Mouse (Mus musculus) common myeloid progenitor, adult 5-6 weeks (primary cell): ENCODE measurements around the gene Thoc7. TPM values are rescaled to one million over a fixed set of nuclear protein-coding genes. Genes with fewer than 3 reads are reported as not detected.
"Not testable (repeated sequence)": the region's sequence is repeated elsewhere in the genome, so short reads cannot be mapped to it uniquely, and the experiment has no call there.

Experiments
- ATAC-seq: replicated peaks from 2 replicates; pipeline ENCODE4 v1.8.0; 2016; ENCODE audit warnings: low read depth, mild to moderate bottlenecking, moderate TSS enrichment, inconsistent platforms; ENCODE audit not compliant: poor library complexity, severe bottlenecking
- total RNA-seq: library from RNA; stranded (forward); fragments of 200-1000, 187-1606 nt; gene quantifications from 2 replicates; pipeline ENCODE4 v1.2.3, GENCODE M21; 2017

Gene Thoc7
- 254 and 263 TPM in 2 replicates for total RNA-seq

- ATAC-seq: peak; percentile 41
These were observed at the start of gene Thoc7, which contains the start of gene Atxn7 for GRCm38 (mm10) chr14:13961401-13962112. Gene Thoc7, minus strand, starts transcription at chr14:13961852. Gene Atxn7, plus strand, starts transcription at chr14:13961440.

DNA sequence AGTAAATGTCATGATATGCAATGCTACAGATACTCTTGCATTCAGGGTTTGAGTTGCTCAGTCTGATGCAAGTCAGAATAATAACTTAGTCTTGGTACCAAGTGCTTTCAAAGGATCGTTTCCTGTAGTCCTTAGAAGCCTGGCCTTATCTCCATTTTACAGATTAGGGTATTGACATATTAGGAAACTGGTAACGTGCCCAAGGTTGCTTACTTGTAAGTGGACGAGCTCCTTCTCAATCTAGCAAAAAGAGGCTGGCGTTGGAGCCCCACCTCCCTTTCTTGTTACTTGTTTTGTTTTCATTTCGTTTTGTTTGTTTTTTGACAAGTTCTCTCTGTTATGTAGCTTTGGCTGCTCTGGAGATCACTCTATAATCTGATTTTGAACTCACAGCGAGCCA is 48.1 kb upstream of the Thoc7 start:
- no peak for ATAC-seq

DNA sequence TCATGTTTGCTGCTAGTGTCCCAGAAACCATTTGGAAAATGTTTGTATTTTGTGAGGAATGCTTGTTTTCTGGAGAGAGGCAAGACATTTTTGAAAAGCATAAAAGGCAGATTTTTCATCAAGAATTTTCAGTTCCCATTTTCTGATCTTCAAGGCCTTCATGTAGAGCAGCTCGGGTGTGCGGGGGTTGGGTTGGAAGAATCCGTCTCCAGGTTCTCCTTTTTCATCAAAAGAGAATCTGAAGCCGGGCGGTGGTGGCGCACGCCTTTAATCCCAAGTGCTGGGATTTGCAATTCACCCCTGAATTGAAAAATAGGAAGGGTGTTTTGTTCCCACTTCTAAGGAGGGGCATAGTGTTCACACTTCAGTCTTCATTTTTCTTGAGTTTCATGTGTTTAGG is 41.1 kb upstream of the Thoc7 start:
- ATAC-seq: 0 out of 2 replicates have a peak, but pooled peaks have one; percentile 54

GRCm38 (mm10) chr14:13995206-13996097 is 33.8 kb upstream of the Thoc7 start:
- peak; percentile 67 for ATAC-seq

DNA sequence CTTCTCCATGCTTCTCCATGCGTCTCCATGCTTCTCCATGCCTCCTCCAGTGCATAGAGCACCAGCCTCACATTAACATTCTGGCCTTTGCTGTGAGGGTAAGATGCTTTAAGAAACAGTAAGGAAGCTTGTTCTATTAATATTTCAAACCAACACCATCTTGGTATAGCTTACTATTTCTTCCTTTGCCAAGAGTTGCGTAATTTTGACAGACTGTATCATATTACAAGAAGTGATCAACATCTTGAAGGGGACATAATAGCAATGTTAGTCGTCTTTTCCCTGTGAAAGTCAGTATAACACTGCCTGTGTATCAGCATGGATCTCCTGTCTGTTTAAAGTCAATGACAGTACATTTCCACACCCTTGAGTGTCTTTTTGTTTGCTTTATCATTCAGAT is 29.1 kb upstream of the Thoc7 start:
- no peak for ATAC-seq

DNA sequence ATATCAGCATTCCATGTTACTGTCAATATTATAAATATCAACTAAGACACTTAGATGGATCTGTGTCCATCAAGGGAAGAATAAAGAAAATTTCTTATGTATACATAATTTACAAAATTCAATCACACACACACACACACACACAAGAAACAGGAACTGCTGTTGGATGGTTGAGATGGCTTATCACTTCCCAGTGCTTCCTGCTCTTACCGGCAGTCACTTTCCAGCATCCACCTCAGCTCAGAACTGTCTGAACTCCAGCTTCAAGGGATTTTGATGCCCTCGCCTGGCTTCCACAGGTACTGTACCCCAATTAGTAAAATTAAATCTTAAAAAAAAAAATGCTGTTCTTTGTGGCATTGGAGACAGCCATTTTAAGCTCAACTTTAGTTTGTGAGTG is 26.7 kb upstream of the Thoc7 start:
- ATAC-seq: peak; percentile 92

DNA sequence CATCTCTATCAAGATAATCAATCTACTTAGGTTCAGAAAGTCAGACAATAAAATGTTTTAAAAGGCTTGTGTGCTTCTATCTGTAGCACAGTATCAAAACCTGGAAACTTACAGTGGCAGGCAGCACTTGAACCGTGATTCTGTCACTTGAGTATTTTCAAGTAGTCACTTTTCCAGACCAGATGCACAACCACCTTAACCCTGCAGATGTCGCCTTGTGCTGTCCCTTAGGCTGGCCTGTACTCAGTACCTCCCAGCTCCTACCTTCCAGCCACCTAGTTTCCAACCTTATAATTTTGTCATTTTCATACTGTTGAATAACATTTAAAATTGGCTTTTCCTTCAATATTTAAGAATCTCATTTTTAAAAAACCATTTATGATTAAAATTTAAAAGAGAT is 20.5 kb upstream of the Thoc7 start:
- ATAC-seq: no peak

DNA sequence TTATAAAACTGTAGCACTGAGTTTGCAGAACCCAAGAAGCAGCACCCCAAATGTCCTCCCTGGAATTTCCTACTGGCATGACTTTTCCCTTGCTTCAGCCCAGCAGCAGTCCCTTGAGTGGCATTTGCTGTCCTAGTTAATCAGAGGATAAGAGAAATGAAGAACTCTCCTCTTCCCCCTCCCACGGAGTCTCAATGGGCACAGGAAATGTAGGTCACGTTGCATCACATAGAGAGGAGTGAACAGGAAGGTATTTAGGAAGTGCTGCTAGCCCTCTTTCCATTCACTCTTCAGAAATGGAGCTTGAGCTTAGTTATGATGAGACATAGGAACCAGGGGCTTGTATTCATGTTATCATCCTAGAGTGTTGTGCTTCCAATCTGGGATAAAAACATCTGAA is 19.6 kb upstream of the Thoc7 start:
- peak; percentile 95 for ATAC-seq

GRCm38 (mm10) chr14:13977498-13977897 is 15.8 kb upstream of the Thoc7 start:
- no peak for ATAC-seq

DNA sequence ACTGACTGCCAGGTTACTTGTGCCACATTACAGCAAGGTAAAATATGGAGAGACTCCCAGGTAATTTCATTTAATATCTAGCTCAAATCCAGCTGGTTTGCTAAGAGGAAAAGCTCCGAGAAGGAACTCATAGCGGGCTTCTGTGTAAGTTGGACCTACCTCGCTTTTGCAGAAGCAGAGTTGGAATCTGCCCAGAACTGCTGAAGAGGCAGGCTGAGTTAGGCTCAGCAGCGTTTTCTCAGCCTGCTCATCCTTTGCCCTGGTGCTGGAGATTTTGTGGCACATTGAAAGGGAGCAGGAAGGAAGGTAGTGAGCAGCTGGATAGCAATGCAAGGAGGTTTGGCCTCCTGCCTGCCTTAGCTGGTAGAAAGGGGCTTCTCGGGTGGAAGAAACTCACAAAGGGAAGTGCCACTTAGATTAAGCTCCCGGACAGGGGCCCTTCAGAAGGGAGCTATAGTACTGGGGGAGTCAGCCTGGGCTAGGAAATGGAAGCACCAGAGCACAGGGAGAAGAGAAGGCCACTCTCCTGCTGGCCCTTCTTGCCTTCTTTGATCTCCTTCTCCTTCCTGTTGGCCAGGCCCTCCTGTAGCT is 10.1 kb upstream of the Thoc7 start:
- ATAC-seq: peak; percentile 89

DNA sequence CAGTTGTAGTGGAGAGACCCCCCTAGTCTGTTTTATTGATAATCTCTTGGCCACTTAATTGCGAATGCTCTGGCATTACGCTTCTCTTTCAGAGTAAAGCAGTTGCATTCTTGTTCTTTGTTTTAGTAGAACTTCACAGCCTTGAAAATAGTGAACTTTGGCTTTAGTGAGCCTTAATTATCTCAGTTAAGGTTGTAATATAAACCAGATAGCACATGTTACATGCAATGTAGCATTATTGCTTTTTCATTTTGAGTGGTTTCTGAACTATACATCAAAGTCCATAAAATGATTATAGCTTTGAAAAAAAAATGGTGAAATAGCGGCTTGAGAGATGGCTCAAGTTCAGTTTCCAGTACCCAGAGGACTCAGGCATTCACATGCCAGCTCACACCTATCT is 8.9 kb upstream of the Thoc7 start:
- no peak for ATAC-seq

DNA sequence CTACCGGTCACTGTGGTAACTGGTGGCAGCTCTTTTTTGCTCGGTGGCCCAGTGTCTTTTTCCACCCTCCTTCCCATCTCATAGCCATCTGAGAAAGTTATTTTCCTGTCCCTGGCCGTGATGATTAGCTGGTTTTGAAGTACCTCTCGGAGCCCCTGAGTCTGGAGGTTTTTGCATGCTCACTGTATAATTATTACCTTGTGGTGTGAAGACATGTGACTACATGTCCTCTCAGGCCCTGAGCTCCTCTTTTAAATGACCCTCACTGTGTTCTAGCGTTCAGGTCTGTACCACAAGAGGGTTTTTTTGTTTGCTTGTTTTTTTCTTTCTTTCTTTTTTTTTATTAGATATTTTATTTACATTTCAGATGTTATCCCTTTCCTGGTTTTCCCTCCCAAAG is 6.8 kb upstream of the Thoc7 start:
- no peak for ATAC-seq

DNA sequence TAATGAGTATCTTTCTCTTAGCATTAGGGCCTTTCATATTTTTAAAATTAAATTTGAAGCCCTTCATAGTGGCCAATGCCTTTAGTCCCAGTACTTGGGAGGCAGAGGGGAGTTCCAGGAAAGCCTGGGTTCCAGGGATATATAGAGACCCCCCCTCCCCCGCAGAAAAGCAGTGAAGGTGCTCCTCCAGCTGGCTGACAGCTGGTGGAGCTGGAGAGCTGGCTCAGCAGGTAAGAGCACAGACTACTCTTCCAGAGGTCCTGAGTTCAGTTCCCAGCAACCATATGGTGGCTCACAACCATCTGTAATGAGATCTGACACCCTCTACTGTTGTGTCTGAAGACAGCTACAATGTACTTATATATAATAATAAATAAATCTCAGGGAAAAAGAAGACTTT is 6.0 kb upstream of the Thoc7 start:
- no peak for ATAC-seq

- no peak for ATAC-seq
These were observed 1.9 kb upstream of the Thoc7 start for GRCm38 (mm10) chr14:13963527-13963926.

- no peak for ATAC-seq
These were observed 824 bp upstream of the Thoc7 start for GRCm38 (mm10) chr14:13962476-13962875.

- ATAC-seq: peak; percentile 55
These were observed 948 bp downstream of the Thoc7 start for GRCm38 (mm10) chr14:13960482-13961325.

GRCm38 (mm10) chr14:13960079-13960478 is 1.6 kb downstream of the Thoc7 start:
- peak; percentile 47 for ATAC-seq

DNA sequence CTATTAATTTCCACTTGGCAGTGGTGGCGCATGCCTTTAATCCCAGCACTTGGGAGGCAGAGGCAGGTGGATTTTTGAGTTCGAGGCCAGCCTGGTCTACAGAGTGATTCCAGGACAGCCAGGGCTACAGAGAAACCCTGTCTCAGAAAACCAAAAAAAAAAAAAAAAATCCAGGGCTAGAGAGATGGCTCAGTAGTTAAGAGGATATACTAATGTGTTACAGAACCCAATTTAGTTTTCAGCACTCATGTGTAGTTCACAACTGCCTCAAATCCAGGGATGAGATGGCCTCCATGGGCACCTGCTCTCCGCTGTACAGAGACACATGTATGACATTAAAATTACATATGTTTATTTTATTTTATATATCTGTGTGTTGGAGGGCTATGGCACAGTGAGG is 9.5 kb downstream of the Thoc7 start:
- not testable (repeated sequence) for ATAC-seq

DNA sequence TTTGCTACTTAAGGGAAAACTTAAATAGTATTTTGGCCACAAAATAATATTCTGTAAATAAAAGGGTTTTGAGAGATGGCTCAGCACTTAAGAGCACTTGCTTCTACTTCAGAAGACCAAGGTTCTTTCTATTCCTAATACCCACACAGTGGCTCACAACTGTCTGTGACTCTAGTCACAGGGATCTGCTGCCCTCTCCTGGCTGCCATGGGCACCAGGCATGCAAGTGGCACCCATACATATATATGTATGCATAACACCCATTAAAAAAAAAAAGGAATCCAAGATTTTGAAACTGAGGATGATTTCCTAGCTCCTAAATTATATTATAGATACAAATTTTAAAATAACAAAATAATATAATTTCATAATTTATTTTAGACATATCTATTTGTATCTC is 11.3 kb downstream of the Thoc7 start:
- ATAC-seq: peak; percentile 95

GRCm38 (mm10) chr14:13948345-13948744 is 13.3 kb downstream of the Thoc7 start:
- no peak for ATAC-seq
